Mouse (Mus musculus): ENCODE measurements around the gene Mtif3. TPM values are rescaled to one million over a fixed set of nuclear protein-coding genes. Genes with fewer than 3 reads are reported as not detected.

The Mtif3 gene
- polyA plus RNA-seq, 1 experiment from 2014 or later = 26.1 TPM

- DNase-seq (ENCODE audit: low spot score) (no peak), ATAC-seq (ENCODE audit: low read depth) (no peak)
- H3K36me3 ChIP-seq (ENCODE audit: control insufficient read depth, insufficient read depth, low read length) = no peaks in the 10 kb centered on the region
- H3K4me3 ChIP-seq (ENCODE audit: low read depth, low read length) = no peak overlapping the region
- no peaks in the 10 kb centered on the region for H3K4me1 ChIP-seq (ENCODE audit: control insufficient read depth, insufficient read depth, low read length)
- WGBS = 64% methylated on average over 13 of the region's 13 CpGs
- H3K9me3 ChIP-seq (ENCODE audit: control insufficient read depth, low read length) = no peaks in the 10 kb centered on the region
- no peak overlapping the region for H3K27ac ChIP-seq (replicated peaks; ENCODE audit: low read depth, low read length)
- H3K9ac ChIP-seq (ENCODE audit: low read depth, low read length) = no peak overlapping the region
- no peaks in the 10 kb centered on the region for H3K27me3 ChIP-seq (replicated peaks; ENCODE audit: control insufficient read depth, insufficient read depth, low read length)
- no peak overlapping the region for H3K4me2 ChIP-seq (ENCODE audit: low read depth, low read length)
Observed at GRCm38 (mm10) chr5:146968695-146969393, 5.2 kb upstream of the Mtif3 start.

- Histone ChIP-seq H3K4me2 (ENCODE audit: low read depth, low read length) (peak overlapping the region; percentile 68), H3K9me3 (ENCODE audit: control insufficient read depth, low read length) (no peaks in the 10 kb centered on the region), H3K36me3 (ENCODE audit: control insufficient read depth, insufficient read depth, low read length) (peaks cover 16% of the 10 kb centered on the region), H3K4me3 (ENCODE audit: low read depth, low read length) (peak overlapping the region; percentile 82), H3K27ac (replicated peaks; ENCODE audit: low read depth, low read length) (peak overlapping the region; percentile 52; the same call in 1 of the 2 replicates), H3K27me3 (replicated peaks; ENCODE audit: control insufficient read depth, insufficient read depth, low read length) (no peaks in the 10 kb centered on the region), H3K9ac (ENCODE audit: low read depth, low read length) (peak overlapping the region; percentile 81), H3K4me1 (ENCODE audit: control insufficient read depth, insufficient read depth, low read length) (peaks cover 4% of the 10 kb centered on the region; the same call in 1 of the 2 replicates)
- no peak for DNase-seq (ENCODE audit: low spot score)
- peak; percentile 19; the same call in 1 of the 2 replicates for ATAC-seq (ENCODE audit: low read depth)
- 53% methylated on average over 8 of the region's 8 CpGs for WGBS
Observed at GRCm38 (mm10) chr5:146963937-146964278, 308 bp upstream of the Mtif3 start.

- Histone ChIP-seq H3K9me3 (ENCODE audit: control insufficient read depth, low read length) (no peaks in the 10 kb centered on the region), H3K4me3 (ENCODE audit: low read depth, low read length) (no peak overlapping the region), H3K36me3 (ENCODE audit: control insufficient read depth, insufficient read depth, low read length) (peaks cover 86% of the 10 kb centered on the region), H3K4me2 (ENCODE audit: low read depth, low read length) (no peak overlapping the region), H3K9ac (ENCODE audit: low read depth, low read length) (no peak overlapping the region), H3K27me3 (replicated peaks; ENCODE audit: control insufficient read depth, insufficient read depth, low read length) (no peaks in the 10 kb centered on the region), H3K27ac (replicated peaks; ENCODE audit: low read depth, low read length) (no peak overlapping the region), H3K4me1 (ENCODE audit: control insufficient read depth, insufficient read depth, low read length) (no peaks in the 10 kb centered on the region)
- no peak for ATAC-seq (ENCODE audit: low read depth)
- WGBS = 90% methylated on average over 18 of the region's 18 CpGs
- no peak for DNase-seq (ENCODE audit: low spot score)
Observed at GRCm38 (mm10) chr5:146956678-146957077, 6.9 kb downstream of the Mtif3 start.

GRCm38 (mm10) chr5:146955651-146956050 is 7.9 kb downstream of the Mtif3 start:
- WGBS = 88% methylated on average over 5 of the region's 5 CpGs
- Histone ChIP-seq H3K4me1 (ENCODE audit: control insufficient read depth, insufficient read depth, low read length) (no peaks in the 10 kb centered on the region), H3K4me3 (ENCODE audit: low read depth, low read length) (no peak overlapping the region), H3K27ac (replicated peaks; ENCODE audit: low read depth, low read length) (no peak overlapping the region), H3K9ac (ENCODE audit: low read depth, low read length) (no peak overlapping the region), H3K36me3 (ENCODE audit: control insufficient read depth, insufficient read depth, low read length) (peaks cover 92% of the 10 kb centered on the region), H3K27me3 (replicated peaks; ENCODE audit: control insufficient read depth, insufficient read depth, low read length) (no peaks in the 10 kb centered on the region), H3K4me2 (ENCODE audit: low read depth, low read length) (no peak overlapping the region), H3K9me3 (ENCODE audit: control insufficient read depth, low read length) (no peaks in the 10 kb centered on the region)
- DNase-seq (ENCODE audit: low spot score) (no peak), ATAC-seq (ENCODE audit: low read depth) (no peak)

GRCm38 (mm10) chr5:146954576-146954975 is 9.0 kb downstream of the Mtif3 start:
- Histone ChIP-seq H3K9ac (ENCODE audit: low read depth, low read length) (no peak overlapping the region), H3K27me3 (replicated peaks; ENCODE audit: control insufficient read depth, insufficient read depth, low read length) (no peaks in the 10 kb centered on the region)
- 79% methylated on average over 7 of the region's 7 CpGs for WGBS

GRCm38 (mm10) chr5:146948508-146949088 is 15.0 kb downstream of the Mtif3 start, which contains the start of gene Gtf3a:
Gtf3a (plus strand) TSS chr5:146948657.
- Histone ChIP-seq H3K27ac (replicated peaks; ENCODE audit: low read depth, low read length) (peak within 1 kb of the TSS; percentile 80), H3K9ac (ENCODE audit: low read depth, low read length) (peak within 1 kb of the TSS; percentile 89), H3K4me3 (ENCODE audit: low read depth, low read length) (peak within 1 kb of the TSS; percentile 82), H3K27me3 (replicated peaks; ENCODE audit: control insufficient read depth, insufficient read depth, low read length) (no peaks in the 10 kb centered on the region), H3K4me1 (ENCODE audit: control insufficient read depth, insufficient read depth, low read length) (peaks cover 8% of the 10 kb centered on the region), H3K9me3 (ENCODE audit: control insufficient read depth, low read length) (no peaks in the 10 kb centered on the region), H3K36me3 (ENCODE audit: control insufficient read depth, insufficient read depth, low read length) (peaks cover 32% of the 10 kb centered on the region), H3K4me2 (ENCODE audit: low read depth, low read length) (peak within 1 kb of the TSS; percentile 92)
- DNase-seq (ENCODE audit: low spot score) (peak; percentile 94), ATAC-seq (ENCODE audit: low read depth) (peak; percentile 96)
- under 1% methylated on average over 36 of the region's 62 CpGs for WGBS

More at GRCm38 (mm10) chr5:146954576-146954975, 9.0 kb downstream of the Mtif3 start:
- DNase-seq (ENCODE audit: low spot score) = no peak
- H3K4me1 ChIP-seq (ENCODE audit: control insufficient read depth, insufficient read depth, low read length) = peaks cover 4% of the 10 kb centered on the region; the same call in 1 of the 2 replicates
- no peak for ATAC-seq (ENCODE audit: low read depth)
- H3K4me2 ChIP-seq (ENCODE audit: low read depth, low read length) = no peak overlapping the region
- H3K27ac ChIP-seq (replicated peaks; ENCODE audit: low read depth, low read length) = no peak overlapping the region
- peaks cover 89% of the 10 kb centered on the region for H3K36me3 ChIP-seq (ENCODE audit: control insufficient read depth, insufficient read depth, low read length)
- H3K9me3 ChIP-seq (ENCODE audit: control insufficient read depth, low read length) = no peaks in the 10 kb centered on the region
- no peak overlapping the region for H3K4me3 ChIP-seq (ENCODE audit: low read depth, low read length)

GRCm38 (mm10) chr5:146948041-146948507 is 15.5 kb downstream of the Mtif3 start:
- Histone ChIP-seq H3K4me1 (ENCODE audit: control insufficient read depth, insufficient read depth, low read length) (peaks cover 8% of the 10 kb centered on the region), H3K27me3 (replicated peaks; ENCODE audit: control insufficient read depth, insufficient read depth, low read length) (no peaks in the 10 kb centered on the region), H3K4me2 (ENCODE audit: low read depth, low read length) (peak overlapping the region; percentile 92), H3K4me3 (ENCODE audit: low read depth, low read length) (peak overlapping the region; percentile 82), H3K27ac (replicated peaks; ENCODE audit: low read depth, low read length) (peak overlapping the region; percentile 72), H3K9ac (ENCODE audit: low read depth, low read length) (peak overlapping the region; percentile 89), H3K9me3 (ENCODE audit: control insufficient read depth, low read length) (no peaks in the 10 kb centered on the region), H3K36me3 (ENCODE audit: control insufficient read depth, insufficient read depth, low read length) (peaks cover 27% of the 10 kb centered on the region)
- ATAC-seq (ENCODE audit: low read depth) (no peak), DNase-seq (ENCODE audit: low spot score) (no peak)
- 23% methylated on average over 10 of the region's 10 CpGs for WGBS

- no peak for ATAC-seq (ENCODE audit: low read depth)
- H3K4me3 ChIP-seq (ENCODE audit: low read depth, low read length) = no peak overlapping the region
- no peak overlapping the region for H3K4me2 ChIP-seq (ENCODE audit: low read depth, low read length)
- no peaks in the 10 kb centered on the region for H3K27me3 ChIP-seq (replicated peaks; ENCODE audit: control insufficient read depth, insufficient read depth, low read length)
- DNase-seq (ENCODE audit: low spot score) = no peak
- WGBS = 89% methylated on average over 6 of the region's 6 CpGs
- H3K9ac ChIP-seq (ENCODE audit: low read depth, low read length) = no peak overlapping the region
- H3K27ac ChIP-seq (replicated peaks; ENCODE audit: low read depth, low read length) = no peak overlapping the region
- peaks cover 8% of the 10 kb centered on the region for H3K4me1 ChIP-seq (ENCODE audit: control insufficient read depth, insufficient read depth, low read length)
- peaks cover 21% of the 10 kb centered on the region for H3K36me3 ChIP-seq (ENCODE audit: control insufficient read depth, insufficient read depth, low read length)
- no peaks in the 10 kb centered on the region for H3K9me3 ChIP-seq (ENCODE audit: control insufficient read depth, low read length)
Observed at GRCm38 (mm10) chr5:146947497-146947896, 16.1 kb downstream of the Mtif3 start.
